Mouse (Mus musculus) urinary bladder, postnatal 36 days (tissue): ENCODE data around the gene Grm4.

Source experiments
- DNase-seq, 2 experiments: peaks; one replicate each; pipeline ENCODE4 v3.0.0; 2022; ENCODE audit warnings: low spot score in 2 of 2, mixed read lengths in 1 of 2

Grm4 gene

DNA sequence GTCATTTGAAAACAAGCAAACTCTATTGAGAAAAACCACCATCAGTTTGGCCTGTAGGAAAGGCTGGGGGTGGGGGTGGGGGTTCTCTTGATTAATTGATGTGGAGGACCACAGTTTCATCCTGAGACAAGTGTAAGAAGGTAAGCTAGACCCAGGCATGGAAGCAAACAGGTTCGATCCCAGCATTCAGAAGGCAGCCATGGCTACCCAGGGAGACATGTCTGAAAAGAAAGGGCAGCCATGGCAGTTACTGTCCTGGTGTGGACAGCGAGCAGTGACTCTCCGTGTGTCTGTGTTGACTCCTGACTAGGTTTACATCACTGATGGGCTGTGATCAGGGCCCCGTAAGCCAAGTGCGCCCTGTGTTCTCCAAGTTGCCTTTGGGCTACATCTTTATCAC lies at the start of gene Grm4:
Gene Grm4, minus strand, starts transcription at position 101 of the 400 bp plus-strand sequence.
- DNase-seq = no peak

DNA sequence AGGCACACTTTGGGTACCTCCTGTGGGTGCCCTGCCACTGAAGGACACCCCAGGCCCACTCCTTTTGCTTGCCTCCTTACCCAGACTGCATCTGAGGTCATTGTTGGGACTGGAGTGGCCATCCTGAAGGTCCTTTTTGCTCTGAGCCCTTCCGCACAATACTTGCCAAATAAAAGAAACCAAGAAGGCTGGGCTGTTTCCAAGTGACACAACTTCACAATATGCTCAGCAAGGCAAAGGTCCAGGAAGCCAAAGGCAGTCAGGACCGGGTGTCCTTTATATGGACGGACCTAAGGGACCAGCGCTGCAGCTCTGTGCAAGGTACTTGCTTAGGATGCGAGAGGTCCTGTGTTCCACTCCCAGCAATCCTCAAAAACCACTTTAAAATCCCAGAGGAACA lies 47.0 kb upstream of the Grm4 start:
- DNase-seq = no peak

DNA sequence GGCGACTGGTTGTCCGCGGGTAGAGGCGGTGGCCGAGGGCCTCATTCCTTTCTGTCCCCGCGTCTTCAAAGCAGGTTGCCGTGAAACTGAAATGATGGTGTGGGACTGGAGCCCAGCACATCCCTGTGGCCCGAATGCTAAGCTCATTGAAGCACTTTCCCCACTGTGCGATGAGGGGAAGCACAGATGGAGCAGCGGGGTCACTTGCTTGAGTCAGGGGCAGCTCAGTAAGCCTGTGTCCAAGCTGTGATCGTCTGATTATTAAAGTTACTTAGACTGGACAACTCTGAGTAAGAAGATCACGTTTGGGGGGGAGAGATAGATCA lies 44.7 kb upstream of the Grm4 start:
- no peak for DNase-seq

DNA sequence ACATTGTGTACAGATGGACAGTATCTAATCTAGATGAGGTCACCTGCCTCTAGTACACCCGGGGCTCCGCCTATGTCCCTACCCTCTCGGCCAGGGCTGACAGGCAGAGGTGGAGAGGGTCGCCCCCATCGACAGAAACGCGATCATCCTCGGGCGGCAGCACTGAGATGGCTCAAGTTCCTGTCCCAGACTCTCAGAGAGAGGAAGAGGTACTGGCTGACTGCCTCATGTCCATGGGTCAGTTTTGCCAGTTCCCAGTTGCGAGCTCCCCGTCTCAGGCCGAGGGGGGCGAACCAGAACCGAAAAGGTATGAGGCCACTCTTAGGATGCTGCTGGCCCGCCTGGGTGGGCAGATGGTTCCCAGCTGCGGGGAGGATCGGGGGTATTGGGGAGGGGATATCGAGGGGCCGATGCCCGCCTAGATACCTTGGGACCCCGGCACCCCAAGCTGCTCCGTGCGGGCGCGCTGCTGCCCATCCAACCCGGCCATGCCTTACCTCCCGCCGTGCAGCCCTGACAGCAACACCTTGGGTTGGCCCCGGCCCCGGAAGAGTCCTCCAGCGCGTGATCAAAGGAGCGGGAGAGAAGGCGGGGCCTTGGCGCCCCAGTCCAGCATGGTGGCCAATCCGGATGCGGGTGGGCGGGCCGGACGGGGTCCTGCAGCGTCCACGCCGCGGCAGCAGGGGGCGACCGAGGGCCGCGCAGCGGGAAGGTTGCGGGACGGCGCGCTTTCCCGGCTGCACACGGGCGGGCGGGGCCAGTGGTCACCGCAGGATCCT lies 44.1 kb upstream of the Grm4 start, which contains the start of gene AI413582:
Gene AI413582, minus strand, starts transcription at position 594 of the 779 bp plus-strand sequence.
- peak; percentile 96 to 97 for DNase-seq

DNA sequence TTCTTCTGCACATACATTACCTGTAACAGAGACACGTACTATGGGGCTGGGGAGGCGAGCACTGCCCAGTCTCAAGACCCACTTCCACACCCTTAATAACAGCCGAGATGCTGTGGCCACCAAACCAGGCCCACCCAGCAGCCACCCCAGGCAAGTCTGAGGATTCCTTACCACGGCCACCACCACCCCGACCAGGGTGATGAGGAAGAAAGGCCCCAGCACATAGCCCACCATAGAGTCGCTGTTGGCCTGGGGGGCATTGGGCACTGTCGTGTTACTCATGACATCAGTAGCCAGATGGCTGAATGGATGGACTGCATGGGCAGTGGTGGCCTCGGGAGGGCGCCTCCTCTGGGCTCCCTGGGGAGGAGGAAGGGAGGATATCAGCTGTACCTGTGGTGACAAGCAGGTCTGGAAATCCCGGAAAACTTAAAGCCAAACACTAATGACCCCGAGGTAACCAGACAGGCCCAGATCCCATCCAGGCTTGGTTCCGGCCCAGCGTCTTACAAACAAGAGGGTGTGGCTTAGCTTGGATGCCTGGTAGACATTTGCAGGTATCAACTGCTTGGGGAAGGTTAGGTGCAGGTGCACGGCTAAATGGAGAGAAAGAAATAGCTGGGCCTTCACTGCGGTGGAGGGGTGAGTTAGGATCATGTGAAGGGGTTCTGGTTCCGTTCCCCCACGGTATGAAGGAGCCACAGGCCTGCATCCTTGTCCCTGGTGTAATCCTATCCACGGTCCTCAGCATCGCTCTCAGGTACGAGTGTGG lies 43.4 kb upstream of the Grm4 start:
- peak in 1 of 2 experiments; percentile 43 for DNase-seq

DNA sequence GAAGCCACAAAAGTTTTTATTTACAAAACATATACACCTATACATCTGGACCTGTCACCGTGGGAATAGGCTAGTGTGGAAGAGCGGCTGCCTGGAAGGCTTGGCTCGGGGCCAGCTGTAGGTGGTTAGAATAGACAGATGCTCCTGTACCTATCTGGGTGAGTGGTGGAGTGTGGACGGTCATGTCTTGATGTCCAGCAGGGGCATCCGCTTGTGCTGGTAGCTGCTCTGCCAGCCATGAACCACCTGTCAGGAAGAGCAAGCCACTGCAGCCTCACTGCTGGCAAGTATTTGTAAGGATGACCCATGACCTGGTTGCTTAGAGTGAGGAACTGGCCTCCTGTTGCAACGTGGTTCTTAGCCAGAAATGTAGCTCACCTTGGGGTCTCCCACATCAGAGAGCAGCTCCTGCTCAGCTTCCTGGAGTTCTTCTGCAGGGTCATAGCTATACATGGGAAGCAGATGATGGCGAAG lies 42.6 kb upstream of the Grm4 start:
- DNase-seq = no peak

DNA sequence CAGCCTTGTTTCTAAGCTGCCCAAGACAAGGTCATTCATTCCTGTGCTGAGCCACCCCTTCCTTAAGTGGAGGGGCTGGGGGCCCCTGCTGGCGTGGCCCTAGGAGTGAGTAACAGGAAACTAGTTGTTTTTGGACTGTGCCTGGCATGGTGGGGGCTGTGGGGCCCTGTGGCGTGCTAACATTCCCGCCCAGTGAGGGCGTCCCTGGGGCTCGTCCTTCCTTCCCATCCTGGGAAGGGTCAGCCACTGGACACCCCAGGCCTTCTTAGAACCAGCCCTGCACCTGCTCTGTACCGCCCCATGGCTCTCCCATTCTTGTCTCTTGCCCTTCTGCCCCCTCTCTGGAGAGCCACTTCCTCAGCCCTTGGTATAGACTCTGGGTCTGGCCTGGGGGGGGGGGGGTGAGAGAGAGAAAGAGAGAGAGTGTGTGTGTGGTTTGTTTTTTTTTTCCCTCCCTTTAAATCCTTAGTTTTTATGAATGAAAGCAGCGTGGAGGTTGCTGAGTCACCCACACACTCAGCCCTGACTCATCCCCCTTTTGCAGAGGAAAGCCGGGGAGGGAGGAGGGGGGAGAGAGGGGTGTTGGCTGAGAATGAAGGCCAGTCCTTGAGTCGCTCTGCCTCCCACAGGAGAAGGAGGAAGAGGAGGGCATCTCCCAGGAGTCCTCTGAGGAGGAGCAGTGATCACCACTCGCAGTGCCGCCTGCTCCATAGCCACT lies 40.8 kb upstream of the Grm4 start:
- peak; percentile 66 to 69 for DNase-seq

DNA sequence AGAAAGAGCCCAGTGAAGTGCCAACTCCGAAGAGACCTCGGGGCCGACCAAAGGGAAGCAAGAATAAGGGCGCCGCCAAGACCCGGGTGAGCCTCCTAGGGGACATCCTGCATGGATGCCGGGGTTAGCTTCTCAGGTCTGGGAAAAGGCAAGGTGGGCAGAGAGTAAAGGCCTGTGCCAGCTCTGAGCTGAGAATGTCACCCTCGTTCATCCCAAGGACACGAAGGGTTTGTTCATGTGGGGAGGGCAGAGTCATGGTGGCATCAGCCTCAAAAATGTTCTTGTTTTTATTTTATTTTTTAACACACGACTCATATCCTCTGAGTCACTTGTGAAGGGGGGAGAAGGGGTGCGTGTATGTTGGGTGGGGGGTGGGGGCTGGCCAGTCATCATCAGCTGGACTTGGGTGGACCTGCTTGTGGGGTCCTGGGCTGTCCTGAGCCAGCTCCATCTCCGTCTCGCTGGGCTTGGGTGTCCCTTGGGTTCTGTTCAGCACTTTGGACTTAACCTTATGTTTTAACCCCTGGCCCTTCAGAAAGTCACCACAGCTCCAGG lies 39.8 kb upstream of the Grm4 start:
- DNase-seq = no peak

DNA sequence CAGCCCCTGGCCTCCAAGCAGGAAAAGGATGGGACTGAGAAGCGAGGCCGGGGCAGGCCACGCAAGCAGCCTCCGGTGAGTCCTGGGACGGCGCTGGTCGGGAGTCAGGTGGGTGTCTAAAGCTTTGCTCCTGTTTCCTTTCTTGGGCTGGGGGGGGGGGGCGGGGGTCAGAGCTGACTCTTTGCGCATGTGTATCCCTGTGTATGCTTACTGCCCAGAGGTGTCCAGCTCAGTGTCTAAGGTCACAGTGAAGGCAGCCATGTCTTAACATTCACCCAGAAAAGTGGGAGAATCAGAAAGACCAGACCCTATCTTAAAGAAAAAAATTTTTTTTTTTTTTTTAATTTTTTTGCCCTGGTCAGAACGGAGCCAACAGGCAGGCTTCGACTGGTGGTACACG lies 38.4 kb upstream of the Grm4 start:
- DNase-seq = no peak

DNA sequence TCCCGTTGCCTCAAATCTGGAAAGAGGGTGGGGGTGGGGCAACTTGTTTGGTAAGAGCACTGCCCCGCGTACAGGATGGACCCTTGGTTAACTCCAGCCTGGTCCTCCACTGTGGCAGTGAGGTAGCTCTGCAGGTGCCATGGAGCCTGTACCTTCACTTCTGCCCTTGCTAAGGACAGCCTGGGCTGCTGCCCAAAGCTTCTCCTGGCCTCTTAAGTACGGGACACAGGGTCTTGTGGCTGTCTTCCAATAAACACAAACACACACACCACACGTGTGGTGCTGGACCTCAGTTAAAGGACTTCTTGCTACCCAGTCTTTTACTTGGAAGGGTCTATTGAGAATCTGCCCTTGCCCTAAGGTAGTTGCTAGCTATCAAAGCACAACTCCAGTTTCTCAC lies 37.6 kb upstream of the Grm4 start:
- DNase-seq = no peak

DNA sequence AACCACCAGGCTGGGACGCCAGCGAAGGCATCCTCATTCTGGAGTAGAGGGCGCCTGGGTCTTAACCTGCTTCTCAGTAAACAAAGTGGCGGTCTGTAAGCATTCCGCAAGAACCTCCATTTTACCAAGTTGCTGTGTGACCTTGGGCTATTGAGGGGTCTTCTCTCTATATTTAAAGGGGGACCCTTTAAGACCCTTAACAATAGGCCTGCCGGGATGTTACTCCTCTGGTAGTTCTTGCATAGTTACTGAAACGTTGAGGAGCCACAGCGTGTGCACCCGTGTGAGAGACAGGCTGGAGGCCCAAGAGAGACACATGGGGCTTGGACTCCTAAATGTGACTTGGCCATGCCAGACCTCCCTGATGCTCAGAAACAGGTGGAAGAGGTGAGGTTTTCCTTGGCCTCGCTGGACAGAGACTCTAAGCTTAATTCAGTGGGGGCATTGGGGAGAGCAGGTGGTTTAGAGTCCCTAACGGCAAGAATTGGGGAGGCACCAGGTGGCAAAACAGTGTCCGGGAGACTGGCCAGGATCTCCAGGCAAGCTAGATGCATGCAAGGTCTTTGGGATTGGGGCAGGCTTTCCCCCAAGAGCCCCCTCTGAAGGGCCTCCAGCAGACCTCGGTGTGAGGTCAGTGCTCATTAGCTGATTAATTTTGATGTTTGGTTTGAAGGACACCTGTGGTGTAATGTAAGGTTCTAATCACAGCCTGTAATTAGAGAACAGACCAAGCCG lies 36.9 kb upstream of the Grm4 start:
- DNase-seq = no peak

DNA sequence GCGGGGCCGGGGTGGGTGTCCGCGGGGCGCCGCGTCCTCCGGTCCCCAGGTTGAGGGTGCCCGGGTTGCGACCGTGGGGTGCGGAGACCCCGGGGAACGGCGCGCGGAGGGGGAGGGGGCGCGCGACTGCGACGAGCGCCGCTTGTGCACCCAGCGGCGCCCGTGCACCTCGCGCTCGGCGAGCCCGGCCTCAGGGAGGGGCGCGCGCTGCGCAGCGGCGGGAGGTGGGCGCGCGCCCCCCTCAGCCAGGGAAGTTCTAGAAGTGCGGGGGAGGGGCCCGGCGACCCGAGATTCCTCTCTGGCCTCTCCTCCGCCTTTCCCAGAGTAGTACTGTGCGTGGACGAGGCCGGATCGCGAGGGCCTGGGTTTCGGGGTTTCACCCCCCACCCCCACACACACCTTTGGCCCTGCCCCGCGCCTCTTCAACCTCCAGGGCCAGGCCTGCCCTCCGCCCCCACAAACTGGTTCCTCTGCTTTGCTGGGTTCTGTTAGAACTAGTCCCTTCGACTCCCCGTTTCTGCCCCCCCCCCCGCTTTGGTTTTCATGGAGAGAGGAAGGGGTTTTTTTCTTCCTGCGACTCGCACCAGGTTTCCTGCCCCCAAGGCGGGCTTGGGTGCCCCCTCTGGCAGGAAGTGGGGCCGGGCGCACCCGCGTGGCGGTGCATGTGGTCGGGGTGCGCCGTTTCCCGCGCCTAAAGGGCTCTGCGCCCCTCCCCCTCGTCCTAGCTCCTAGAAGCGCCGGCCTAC lies 36.2 kb upstream of the Grm4 start:
- DNase-seq = no peak

DNA sequence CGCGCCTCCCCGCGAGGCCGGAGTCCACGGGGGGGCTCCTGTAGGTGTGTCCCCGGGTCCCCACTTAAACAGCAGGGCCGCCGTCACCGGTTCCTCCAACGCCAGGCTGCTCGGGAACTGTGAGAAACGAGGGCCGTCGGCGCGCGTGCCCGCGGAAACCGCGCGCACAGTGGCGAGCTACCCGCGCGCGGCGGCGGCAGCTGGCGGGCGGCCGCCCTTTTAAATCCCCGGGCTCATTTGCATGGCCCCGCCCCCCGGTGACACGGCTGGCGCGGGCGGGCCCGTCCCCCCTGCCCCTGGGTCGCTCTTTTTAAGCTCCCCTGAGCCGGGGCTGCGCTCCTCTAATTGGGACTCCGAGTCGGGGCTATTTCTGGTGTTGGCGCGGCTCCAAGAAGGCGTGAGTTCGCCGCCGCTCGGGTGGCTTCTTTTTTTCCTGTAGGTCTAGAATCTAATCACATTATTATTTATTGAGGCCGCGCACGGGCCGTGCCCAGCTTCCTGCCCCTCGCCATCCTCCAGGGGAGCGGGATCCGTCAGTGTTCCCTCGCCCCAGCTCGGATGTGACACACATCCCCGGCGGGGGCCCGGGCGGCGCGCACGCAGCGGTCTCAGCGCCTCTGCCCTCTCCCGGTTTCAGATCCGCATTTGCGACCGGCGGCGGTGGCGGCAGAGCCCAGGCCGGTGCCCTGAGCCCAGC lies 35.3 kb upstream of the Grm4 start, which contains the start of gene Hmga1:
Gene Hmga1, plus strand, starts transcription at position 183 of the 697 bp plus-strand sequence.
- DNase-seq = peak; percentile 78 to 79

DNA sequence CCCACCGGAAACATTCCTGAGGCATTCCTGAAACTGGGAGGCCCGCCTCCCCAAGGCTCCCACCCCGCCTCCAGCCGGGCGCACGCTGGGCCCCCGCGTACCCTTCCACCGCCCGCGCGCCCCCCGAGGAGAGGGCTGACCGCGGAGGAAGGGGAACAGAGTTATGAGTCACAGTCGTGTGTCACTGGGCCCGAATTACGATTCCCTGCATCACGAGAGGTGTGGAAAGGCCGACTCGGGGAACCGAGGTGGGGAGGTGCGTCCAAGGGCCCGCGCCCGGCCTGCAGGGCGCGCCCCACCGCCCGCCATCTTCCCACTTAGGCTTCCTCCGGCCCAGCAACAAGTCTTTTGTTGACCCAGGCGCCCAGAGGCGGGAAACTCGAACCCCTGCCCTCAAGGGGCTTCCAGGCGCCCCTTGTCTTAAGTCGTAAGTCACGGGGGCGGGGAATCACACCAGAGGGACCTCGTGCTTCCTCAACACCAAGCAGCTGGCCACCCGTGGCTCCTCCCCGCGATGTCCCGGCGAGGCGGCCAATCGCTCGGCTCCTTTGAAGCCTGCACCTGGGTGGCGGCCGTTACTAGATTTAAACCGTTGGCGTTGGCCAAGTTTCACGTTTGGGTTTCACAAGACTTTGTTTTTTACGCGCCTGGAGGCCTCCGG lies 34.4 kb upstream of the Grm4 start:
- peak; percentile 51 to 77 for DNase-seq

DNA sequence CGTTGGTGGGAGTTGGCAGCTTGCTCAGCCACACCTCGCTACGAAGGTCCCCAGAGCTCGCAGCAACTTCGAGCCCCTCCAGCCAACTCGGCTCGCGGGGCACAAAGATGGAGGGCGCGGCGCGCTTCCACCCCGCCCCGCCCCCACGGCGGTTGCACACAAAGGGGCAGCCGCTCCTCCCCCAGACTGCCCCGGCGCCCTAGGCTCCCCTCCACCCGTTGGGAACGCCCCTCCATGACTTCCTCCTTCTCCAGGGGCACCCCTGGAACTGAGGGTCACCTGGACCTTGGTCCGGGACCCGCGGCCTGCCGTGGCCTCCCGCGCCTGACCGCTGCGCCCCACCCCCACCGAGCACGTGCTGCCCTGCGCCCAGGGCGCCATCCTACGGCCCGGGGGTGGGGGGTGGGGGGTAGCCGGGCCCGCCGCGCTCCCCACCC lies 33.9 kb upstream of the Grm4 start:
- DNase-seq = no peak

DNA sequence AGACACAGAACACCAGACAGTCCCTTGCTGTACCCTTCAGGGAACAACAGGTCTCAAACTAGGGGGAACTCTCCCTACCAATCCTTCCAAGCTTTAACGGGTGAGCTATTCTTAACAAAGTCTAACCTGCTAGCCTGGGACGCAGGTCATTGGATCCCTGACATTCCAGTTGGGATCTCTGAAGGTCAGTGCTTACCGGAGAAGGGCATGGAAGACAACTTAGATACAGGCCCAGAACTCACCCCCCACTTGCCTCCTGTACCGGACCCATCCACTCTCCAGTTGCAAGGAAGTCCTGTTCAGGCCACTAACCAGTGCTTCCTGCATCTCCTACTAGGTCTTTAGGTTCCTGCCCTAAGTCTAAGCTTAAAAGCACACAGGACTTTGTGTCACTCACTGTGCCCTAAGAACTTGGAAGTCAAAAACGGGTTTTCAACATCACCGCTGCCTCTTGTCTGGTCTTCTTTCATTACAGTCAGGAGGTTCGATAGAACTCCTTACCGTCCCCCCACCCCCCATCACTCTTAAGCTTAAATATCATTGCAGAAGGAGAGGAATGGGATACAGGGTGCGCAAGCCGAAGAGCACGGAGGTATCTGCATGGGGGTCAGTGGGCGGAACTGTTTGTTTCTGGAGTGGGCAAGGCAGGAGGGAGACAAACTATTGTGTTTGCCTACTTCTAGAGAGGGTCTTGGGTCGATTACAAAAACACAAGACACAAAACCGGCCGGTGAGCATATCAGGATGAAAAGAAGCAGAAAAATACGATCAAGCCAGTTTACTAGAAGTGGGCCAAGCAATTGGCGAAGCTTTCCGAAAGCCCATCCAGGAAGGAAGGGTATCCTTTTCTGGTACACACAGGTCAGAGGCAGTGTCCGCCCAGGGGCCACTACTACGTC lies 33.1 kb upstream of the Grm4 start:
- no peak for DNase-seq

DNA sequence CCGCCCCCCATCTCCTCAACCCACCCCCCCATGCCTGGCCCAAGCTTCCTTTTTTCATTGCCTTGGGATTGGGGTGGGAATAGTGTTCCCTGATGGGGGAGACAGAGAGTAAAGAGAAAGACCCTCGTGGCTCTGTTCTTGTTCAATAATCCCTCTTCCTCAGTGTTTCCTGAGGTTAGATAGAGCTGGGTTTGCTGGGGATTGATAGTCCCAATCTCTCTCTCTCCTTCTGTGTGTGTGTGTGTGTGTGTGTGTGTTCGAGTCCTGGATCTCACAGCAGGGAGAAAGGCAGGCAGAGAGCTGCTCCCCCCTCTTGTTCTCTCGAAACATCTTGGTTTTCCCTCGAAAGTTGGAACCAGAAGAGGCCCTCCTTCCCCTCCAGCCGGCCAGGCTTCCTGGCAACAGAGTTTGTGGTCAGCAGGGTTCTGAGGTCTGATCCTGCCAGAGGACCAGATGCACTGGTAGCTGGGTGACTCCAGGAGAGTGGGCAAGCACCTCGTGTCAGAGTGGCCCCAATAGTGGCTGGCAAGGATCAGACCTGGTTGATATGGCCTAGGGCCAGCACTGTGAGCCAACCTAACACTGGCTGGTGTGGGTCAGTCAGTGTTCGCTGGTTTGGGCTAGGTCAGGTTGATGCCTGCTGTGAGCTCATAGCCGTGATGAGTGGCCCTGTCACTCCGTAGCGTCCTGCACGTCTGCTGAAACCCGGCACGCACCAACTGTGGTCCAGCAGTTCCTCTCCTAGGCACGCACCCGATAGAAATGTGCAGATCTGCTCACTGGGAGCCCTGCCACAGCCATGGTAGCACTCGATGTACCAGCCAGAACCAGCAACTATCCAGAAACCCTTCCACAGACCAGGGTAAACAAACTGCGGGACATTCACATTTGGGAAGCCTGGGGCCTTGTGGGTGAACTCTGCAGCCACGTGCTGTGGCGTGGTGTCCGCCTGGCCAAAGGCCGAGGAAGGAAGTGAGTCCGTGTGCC lies 31.3 kb upstream of the Grm4 start:
- DNase-seq = no peak
